Mouse (Mus musculus): ENCODE data around the gene Samd15.

DNA sequence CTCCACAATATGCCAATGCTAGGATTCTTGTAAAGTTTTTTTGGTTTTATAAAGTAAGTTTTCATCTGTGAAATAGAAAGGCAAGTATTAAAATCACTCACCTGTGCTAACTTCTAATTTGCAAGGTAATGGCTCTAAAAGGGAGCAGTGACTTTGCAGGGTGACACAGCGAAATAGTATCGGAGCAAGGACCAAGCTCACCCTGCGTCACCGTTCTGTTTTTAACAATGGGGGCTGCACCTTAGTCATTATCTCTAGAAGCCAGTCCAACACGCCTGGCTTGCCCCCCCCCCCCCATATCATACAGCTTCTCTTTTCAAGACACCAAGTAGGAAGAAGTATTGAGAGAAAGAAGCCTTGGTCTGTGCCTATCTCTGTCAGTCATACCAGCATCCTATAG is 38.7 kb upstream of the Samd15 start:
- TF ChIP-seq TCF12 (IDR thresholded peaks at IDR 0.05; ENCODE audit: low read depth, low read length) (peak; percentile 92), CTCF (IDR thresholded peaks at IDR 0.05 in 2 of 3, conservative IDR thresholded peaks at IDR 0.05 in 1 of 3; ENCODE audit: control insufficient read depth in 1 of 3, insufficient read depth in 1 of 3, low read depth in 2 of 3, low read length in 3 of 3, poor library complexity in 1 of 3, severe bottlenecking in 1 of 3) (no peak), POLR2A (IDR thresholded peaks at IDR 0.05; ENCODE audit: control insufficient read depth in 1 of 2, insufficient read depth in 1 of 2, low read depth in 1 of 2, low read length in 2 of 2, poor library complexity in 1 of 2) (no peak), HCFC1 (IDR thresholded peaks at IDR 0.05; ENCODE audit: low read depth, low read length) (peak; percentile 39; the same call in 1 of the 2 replicates), SIN3A (IDR thresholded peaks at IDR 0.05; ENCODE audit: low read length) (peak; percentile 61), EP300 (IDR thresholded peaks at IDR 0.05; ENCODE audit: low read depth in 1 of 2, low read length in 2 of 2) (peak; percentile 74 to 93), MAZ (IDR thresholded peaks at IDR 0.05; ENCODE audit: low read depth, low read length) (peak; percentile 77; the same call in 1 of the 2 replicates), TAL1 (IDR thresholded peaks at IDR 0.05; ENCODE audit: low read length) (peak; percentile 81), ZC3H11A (IDR thresholded peaks at IDR 0.05; ENCODE audit: low read depth, low read length) (no peak), SMC3 (IDR thresholded peaks at IDR 0.05; ENCODE audit: low read depth, low read length) (no peak), GATA1 (IDR thresholded peaks at IDR 0.05; ENCODE audit: low read depth, low read length) (peak; percentile 76), USF2 (IDR thresholded peaks at IDR 0.05; ENCODE audit: borderline replicate concordance in 1 of 2, insufficient read depth in 1 of 2, low read depth in 1 of 2, low read length in 2 of 2) (no peak)

All from MEL (cell line).